Mouse (Mus musculus): ENCODE data around the gene Fancg. TPM values are rescaled to one million over a fixed set of nuclear protein-coding genes. Genes with fewer than 3 reads are reported as not detected.
A peak's percentile ranks its signal among the peaks of the same experiment; 100 is the strongest.

The Fancg gene
- polyA plus RNA-seq, 1 experiment from 2014 or later = 9.4 TPM

DNA sequence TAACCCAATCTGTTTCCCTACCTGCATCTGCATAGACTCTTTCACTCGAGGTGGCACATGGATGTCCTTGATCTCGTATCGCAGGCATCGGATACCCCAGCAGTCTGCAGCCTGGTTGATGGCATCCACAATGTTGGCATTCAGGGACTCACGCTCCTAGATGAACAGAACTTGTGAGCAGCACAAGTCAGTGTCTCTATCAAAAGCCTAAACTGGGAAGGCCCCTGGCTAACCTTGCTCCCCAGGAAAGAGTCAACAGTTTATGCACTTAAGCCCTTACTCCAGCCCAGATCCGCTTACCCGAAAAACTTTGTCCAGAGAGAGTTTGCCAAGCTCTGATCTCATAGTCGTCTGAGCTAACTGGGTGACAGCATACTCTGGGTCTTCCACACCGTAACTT is 19.4 kb upstream of the Fancg start:
- Histone ChIP-seq H3K4me2 (ENCODE audit: low read depth, low read length) (peak overlapping the region; percentile 93), H3K4me1 (ENCODE audit: control insufficient read depth, low read depth, low read length) (peaks cover 25% of the 10 kb centered on the region), H3K36me3 (ENCODE audit: control insufficient read depth, insufficient read depth) (peaks cover 41% of the 10 kb centered on the region), H3K9me3 (replicated peaks; ENCODE audit: control insufficient read depth, low read length) (no peaks in the 10 kb centered on the region), H3K9ac (ENCODE audit: low read depth, low read length) (peak overlapping the region; percentile 96; the same call in 1 of the 2 replicates), H3K27me3 (ENCODE audit: control insufficient read depth, insufficient read depth, low read depth, low read length) (no peaks in the 10 kb centered on the region), H3K4me3 (ENCODE audit: low read depth, low read length) (peak overlapping the region; percentile 85), H3K27ac (ENCODE audit: low read length) (no peak overlapping the region)
- 88% methylated on average over 9 of the region's 9 CpGs for WGBS (ENCODE audit: insufficient replicate concordance)
- ATAC-seq (ENCODE audit: low read depth) = no peak

DNA sequence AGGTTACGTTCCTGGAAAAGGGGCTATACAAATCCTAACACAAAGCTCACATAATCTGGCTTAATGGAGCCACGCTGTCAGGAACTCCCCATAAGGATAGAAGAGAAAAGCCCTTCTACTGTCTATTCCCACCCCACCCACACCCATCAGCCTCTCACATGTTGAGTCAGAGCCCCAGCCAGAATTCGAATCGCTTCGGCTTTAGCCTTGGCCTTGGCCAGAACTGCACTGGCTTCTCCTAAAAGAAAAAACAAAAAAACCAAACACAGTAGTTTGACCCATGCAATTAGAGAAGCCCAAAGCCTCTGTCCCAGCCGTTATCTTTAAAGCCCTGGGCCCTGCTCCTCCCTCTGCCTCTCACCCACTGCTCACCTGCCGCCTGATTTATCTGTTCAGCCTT is 18.8 kb upstream of the Fancg start:
- 78% methylated on average over 7 of the region's 7 CpGs for WGBS (ENCODE audit: insufficient replicate concordance)
- no peaks in the 10 kb centered on the region for H3K27me3 ChIP-seq (ENCODE audit: control insufficient read depth, insufficient read depth, low read depth, low read length)
- H3K36me3 ChIP-seq (ENCODE audit: control insufficient read depth, insufficient read depth) = peaks cover 36% of the 10 kb centered on the region
- H3K4me2 ChIP-seq (ENCODE audit: low read depth, low read length) = no peak overlapping the region
- H3K4me1 ChIP-seq (ENCODE audit: control insufficient read depth, low read depth, low read length) = peaks cover 30% of the 10 kb centered on the region
- no peak overlapping the region for H3K9ac ChIP-seq (ENCODE audit: low read depth, low read length)
- no peak overlapping the region for H3K4me3 ChIP-seq (ENCODE audit: low read depth, low read length)
- no peak for ATAC-seq (ENCODE audit: low read depth)
- no peaks in the 10 kb centered on the region for H3K9me3 ChIP-seq (replicated peaks; ENCODE audit: control insufficient read depth, low read length)
- no peak overlapping the region for H3K27ac ChIP-seq (ENCODE audit: low read length)

DNA sequence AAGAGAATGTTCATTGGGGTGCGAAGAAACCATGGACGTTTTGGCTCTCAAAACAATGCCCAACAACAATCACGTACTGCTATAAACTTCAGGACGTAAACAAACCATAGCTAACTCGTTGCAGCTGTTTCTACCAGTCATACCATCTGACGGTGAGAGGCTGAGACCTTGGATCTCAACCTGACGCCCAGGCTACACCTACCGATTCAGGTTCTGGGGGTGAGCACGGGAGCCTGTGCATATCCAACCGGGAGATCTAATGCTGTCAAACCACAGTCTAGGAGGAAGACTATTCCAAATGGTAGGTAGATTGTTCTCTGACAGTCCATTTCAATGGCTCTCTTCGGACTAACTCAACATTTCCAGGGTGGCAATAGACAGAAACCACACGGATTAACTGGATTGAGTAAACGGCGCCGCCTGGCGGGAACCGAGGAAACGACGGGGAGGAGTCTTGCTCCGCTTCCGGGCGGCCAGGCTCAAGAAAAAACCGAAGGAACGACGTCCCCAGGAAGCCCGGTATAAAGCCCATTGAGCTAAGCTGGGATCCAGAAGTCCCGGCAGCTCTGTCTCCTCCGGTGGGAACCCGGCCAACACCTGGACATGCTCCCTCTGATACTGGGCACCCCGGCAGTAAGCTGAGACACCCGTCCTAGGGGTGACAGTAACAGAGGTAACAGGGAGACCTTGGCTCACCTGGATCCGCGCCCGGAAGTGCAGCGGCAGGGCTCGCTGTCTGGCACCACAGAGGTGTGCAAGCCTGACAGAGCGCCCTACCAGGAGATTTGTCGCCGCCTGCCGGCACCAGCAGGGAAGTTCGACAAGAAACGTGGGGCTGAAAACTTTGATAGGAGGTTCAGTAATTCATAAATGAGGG is 15.0 kb upstream of the Fancg start, which contains the start of gene Pigo:
TSS of gene Pigo (minus strand) at position 736 of the 877 bp plus-strand sequence.
- H3K4me1 ChIP-seq (ENCODE audit: control insufficient read depth, low read depth, low read length) = peaks cover 21% of the 10 kb centered on the region
- peaks cover 46% of the 10 kb centered on the region for H3K36me3 ChIP-seq (ENCODE audit: control insufficient read depth, insufficient read depth)
- H3K27ac ChIP-seq (ENCODE audit: low read length) = peak within 1 kb of the TSS; percentile 83
- H3K27me3 ChIP-seq (ENCODE audit: control insufficient read depth, insufficient read depth, low read depth, low read length) = no peaks in the 10 kb centered on the region
- H3K4me2 ChIP-seq (ENCODE audit: low read depth, low read length) = peak within 1 kb of the TSS; percentile 84
- peak; percentile 93 for ATAC-seq (ENCODE audit: low read depth)
- no peaks in the 10 kb centered on the region for H3K9me3 ChIP-seq (replicated peaks; ENCODE audit: control insufficient read depth, low read length)
- peak within 1 kb of the TSS; percentile 59 for H3K9ac ChIP-seq (ENCODE audit: low read depth, low read length)
- peak within 1 kb of the TSS; percentile 64 for H3K4me3 ChIP-seq (ENCODE audit: low read depth, low read length)
- 8% methylated on average over 42 of the region's 42 CpGs for WGBS (ENCODE audit: insufficient replicate concordance)

- Histone ChIP-seq H3K4me3 (ENCODE audit: low read depth, low read length) (peak overlapping the region; percentile 64), H3K4me1 (ENCODE audit: control insufficient read depth, low read depth, low read length) (peaks cover 20% of the 10 kb centered on the region), H3K27me3 (ENCODE audit: control insufficient read depth, insufficient read depth, low read depth, low read length) (no peaks in the 10 kb centered on the region), H3K36me3 (ENCODE audit: control insufficient read depth, insufficient read depth) (peaks cover 46% of the 10 kb centered on the region), H3K9ac (ENCODE audit: low read depth, low read length) (peak overlapping the region; percentile 59), H3K9me3 (replicated peaks; ENCODE audit: control insufficient read depth, low read length) (no peaks in the 10 kb centered on the region), H3K27ac (ENCODE audit: low read length) (peak overlapping the region; percentile 83; the same call in 1 of the 2 replicates), H3K4me2 (ENCODE audit: low read depth, low read length) (peak overlapping the region; percentile 84)
- WGBS (ENCODE audit: insufficient replicate concordance) = 78% methylated on average over 14 of the region's 14 CpGs
- ATAC-seq (ENCODE audit: low read depth) = no peak
Measured at GRCm38 (mm10) chr4:43024673-43025072, 14.4 kb upstream of the Fancg start.

DNA sequence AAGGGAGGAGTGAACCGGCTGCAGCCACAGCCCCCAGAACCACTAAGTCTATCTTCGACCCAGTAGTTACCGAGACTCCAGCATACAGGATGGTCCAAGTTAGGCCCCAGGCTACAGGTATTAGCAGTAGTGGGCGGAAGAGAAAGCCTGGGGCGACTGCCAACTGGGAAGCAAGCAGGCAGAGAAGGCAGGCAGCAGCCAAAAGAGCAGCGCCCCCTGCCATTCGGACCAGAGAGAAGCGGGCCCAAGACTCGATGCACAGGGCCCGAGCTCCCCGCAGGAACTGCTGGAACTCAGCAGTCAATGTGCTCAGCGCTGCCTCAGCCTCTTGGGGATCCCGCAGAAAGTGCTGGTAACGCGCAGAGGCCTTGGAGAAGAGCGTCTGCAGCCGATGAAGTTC is 11.0 kb upstream of the Fancg start:
- Histone ChIP-seq H3K9me3 (replicated peaks; ENCODE audit: control insufficient read depth, low read length) (no peaks in the 10 kb centered on the region), H3K27ac (ENCODE audit: low read length) (no peak overlapping the region), H3K9ac (ENCODE audit: low read depth, low read length) (no peak overlapping the region), H3K36me3 (ENCODE audit: control insufficient read depth, insufficient read depth) (peaks cover 34% of the 10 kb centered on the region), H3K4me1 (ENCODE audit: control insufficient read depth, low read depth, low read length) (peaks cover 16% of the 10 kb centered on the region), H3K27me3 (ENCODE audit: control insufficient read depth, insufficient read depth, low read depth, low read length) (no peaks in the 10 kb centered on the region), H3K4me3 (ENCODE audit: low read depth, low read length) (no peak overlapping the region), H3K4me2 (ENCODE audit: low read depth, low read length) (no peak overlapping the region)
- no peak for ATAC-seq (ENCODE audit: low read depth)
- 83% methylated on average over 17 of the region's 17 CpGs for WGBS (ENCODE audit: insufficient replicate concordance)

- WGBS (ENCODE audit: insufficient replicate concordance) = 86% methylated on average over 16 of the region's 16 CpGs
- peaks cover 16% of the 10 kb centered on the region for H3K4me1 ChIP-seq (ENCODE audit: control insufficient read depth, low read depth, low read length)
- no peak for ATAC-seq (ENCODE audit: low read depth)
Measured at GRCm38 (mm10) chr4:43020876-43021275, 10.6 kb upstream of the Fancg start.

GRCm38 (mm10) chr4:43019641-43020465 is 9.5 kb upstream of the Fancg start:
- 52% methylated on average over 23 of the region's 23 CpGs for WGBS (ENCODE audit: insufficient replicate concordance)
- Histone ChIP-seq H3K36me3 (ENCODE audit: control insufficient read depth, insufficient read depth) (peaks cover 34% of the 10 kb centered on the region), H3K4me3 (ENCODE audit: low read depth, low read length) (no peak overlapping the region), H3K9me3 (replicated peaks; ENCODE audit: control insufficient read depth, low read length) (no peaks in the 10 kb centered on the region), H3K4me2 (ENCODE audit: low read depth, low read length) (no peak overlapping the region), H3K4me1 (ENCODE audit: control insufficient read depth, low read depth, low read length) (peaks cover 13% of the 10 kb centered on the region), H3K27ac (ENCODE audit: low read length) (no peak overlapping the region), H3K9ac (ENCODE audit: low read depth, low read length) (no peak overlapping the region), H3K27me3 (ENCODE audit: control insufficient read depth, insufficient read depth, low read depth, low read length) (no peaks in the 10 kb centered on the region)
- peak; percentile 54; the same call in 1 of the 2 replicates for ATAC-seq (ENCODE audit: low read depth)

More at GRCm38 (mm10) chr4:43020876-43021275, 10.6 kb upstream of the Fancg start:
- no peak overlapping the region for H3K9ac ChIP-seq (ENCODE audit: low read depth, low read length)
- no peak overlapping the region for H3K27ac ChIP-seq (ENCODE audit: low read length)
- H3K36me3 ChIP-seq (ENCODE audit: control insufficient read depth, insufficient read depth) = peaks cover 34% of the 10 kb centered on the region
- H3K4me2 ChIP-seq (ENCODE audit: low read depth, low read length) = no peak overlapping the region
- no peaks in the 10 kb centered on the region for H3K9me3 ChIP-seq (replicated peaks; ENCODE audit: control insufficient read depth, low read length)
- H3K4me3 ChIP-seq (ENCODE audit: low read depth, low read length) = no peak overlapping the region
- no peaks in the 10 kb centered on the region for H3K27me3 ChIP-seq (ENCODE audit: control insufficient read depth, insufficient read depth, low read depth, low read length)

- WGBS (ENCODE audit: insufficient replicate concordance) = 85% methylated on average over 10 of the region's 10 CpGs
- no peaks in the 10 kb centered on the region for H3K9me3 ChIP-seq (replicated peaks; ENCODE audit: control insufficient read depth, low read length)
- H3K4me2 ChIP-seq (ENCODE audit: low read depth, low read length) = no peak overlapping the region
- no peak overlapping the region for H3K27ac ChIP-seq (ENCODE audit: low read length)
- no peak overlapping the region for H3K9ac ChIP-seq (ENCODE audit: low read depth, low read length)
- H3K36me3 ChIP-seq (ENCODE audit: control insufficient read depth, insufficient read depth) = peaks cover 34% of the 10 kb centered on the region
- peaks cover 6% of the 10 kb centered on the region for H3K4me1 ChIP-seq (ENCODE audit: control insufficient read depth, low read depth, low read length)
- no peak for ATAC-seq (ENCODE audit: low read depth)
- no peak overlapping the region for H3K4me3 ChIP-seq (ENCODE audit: low read depth, low read length)
- H3K27me3 ChIP-seq (ENCODE audit: control insufficient read depth, insufficient read depth, low read depth, low read length) = no peaks in the 10 kb centered on the region
Measured at GRCm38 (mm10) chr4:43019176-43019575, 8.9 kb upstream of the Fancg start.

Measured in liver, embryonic 16.5 days (tissue).